Mouse (Mus musculus): ENCODE results near the gene Gm28048.

Gene Gm28048

GRCm38 (mm10) chr11:22859633-22860334 lies 122.1 kb downstream of the Gm28048 start:
- peak; percentile 82 for DNase-seq (ENCODE audit: low spot score)

- no peak for DNase-seq (ENCODE audit: low spot score)
Observed at GRCm38 (mm10) chr11:22859301-22859632, 122.6 kb downstream of the Gm28048 start.

GRCm38 (mm10) chr11:22858441-22859300 lies 123.2 kb downstream of the Gm28048 start:
- peak; percentile 23 for DNase-seq (ENCODE audit: low spot score)

- DNase-seq (ENCODE audit: low spot score): peak; percentile 30
Observed at GRCm38 (mm10) chr11:22857705-22858440, 124.0 kb downstream of the Gm28048 start.

- no peak for DNase-seq (ENCODE audit: low spot score)
Observed at GRCm38 (mm10) chr11:22857106-22857704, 124.7 kb downstream of the Gm28048 start.

GRCm38 (mm10) chr11:22856371-22856965 lies 125.4 kb downstream of the Gm28048 start:
- DNase-seq (ENCODE audit: low spot score): no peak

GRCm38 (mm10) chr11:22854571-22854970 lies 127.3 kb downstream of the Gm28048 start:
- DNase-seq (ENCODE audit: low spot score): no peak

GRCm38 (mm10) chr11:22853477-22854157 lies 128.3 kb downstream of the Gm28048 start:
- DNase-seq (ENCODE audit: low spot score): no peak

- no peak for DNase-seq (ENCODE audit: low spot score)
Observed at GRCm38 (mm10) chr11:22852510-22852909, 129.4 kb downstream of the Gm28048 start.

GRCm38 (mm10) chr11:22851416-22851815 lies 130.5 kb downstream of the Gm28048 start:
- no peak for DNase-seq (ENCODE audit: low spot score)

- DNase-seq (ENCODE audit: low spot score): no peak
Observed at GRCm38 (mm10) chr11:22850077-22850476, 131.8 kb downstream of the Gm28048 start.

- DNase-seq (ENCODE audit: low spot score): no peak
Observed at GRCm38 (mm10) chr11:22848649-22849195, 133.2 kb downstream of the Gm28048 start.

GRCm38 (mm10) chr11:22847732-22848648 lies 133.9 kb downstream of the Gm28048 start:
- DNase-seq (ENCODE audit: low spot score): no peak

- no peak for DNase-seq (ENCODE audit: low spot score)
Observed at GRCm38 (mm10) chr11:22846960-22847731, 134.7 kb downstream of the Gm28048 start.

GRCm38 (mm10) chr11:22846093-22846835 lies 135.6 kb downstream of the Gm28048 start:
- DNase-seq (ENCODE audit: low spot score): no peak

GRCm38 (mm10) chr11:22844754-22845718 lies 136.9 kb downstream of the Gm28048 start:
- no peak for DNase-seq (ENCODE audit: low spot score)

- no peak for DNase-seq (ENCODE audit: low spot score)
Observed at GRCm38 (mm10) chr11:22839456-22839855, 142.4 kb downstream of the Gm28048 start.

All from retina, embryonic 14.5 days (tissue).